Mouse (Mus musculus) liver, postnatal 0 days (tissue): ENCODE measurements around the gene Cep126. TPM values are rescaled to one million over a fixed set of nuclear protein-coding genes. Genes with fewer than 3 reads are reported as not detected.

Source experiments
- ATAC-seq: fragments of 200-750 bp; cut with Nextera tagmentation; 2 replicates; pipeline ENCODE4 v1.8.0; 2017; ENCODE audit warnings: mild to moderate bottlenecking, moderate library complexity
- DNase-seq: peaks from one replicate; pipeline ENCODE4 v3.0.0-alpha.2; 2016
- H3K27ac ChIP-seq: fragments of 300-500 bp; sonication (generic); 2 replicates; pipeline ENCODE4 v1.5.1; 2014; ENCODE audit warnings: antibody characterized with exemption, moderate library complexity, mild to moderate bottlenecking, low read depth
- H3K27me3 ChIP-seq: fragments of 300-500 bp; sonication (generic); 2 replicates; pipeline ENCODE4 v1.6.1; 2014; ENCODE audit warnings: low read length, control low read depth, mixed read lengths; ENCODE audit not compliant: insufficient read depth
- H3K36me3 ChIP-seq: fragments of 300-500 bp; sonication (generic); replicated peaks from 2 replicates; pipeline ENCODE4 v1.6.1; 2014; ENCODE audit warnings: mild to moderate bottlenecking, control low read depth, low read length, moderate library complexity, mixed read lengths; ENCODE audit not compliant: insufficient read depth
- H3K4me1 ChIP-seq: fragments of 300-500 bp; sonication (generic); 2 replicates; pipeline ENCODE4 v1.6.1; 2014; ENCODE audit warnings: antibody characterized with exemption, mild to moderate bottlenecking, control low read depth; ENCODE audit not compliant: insufficient read depth
- H3K4me2 ChIP-seq: fragments of 300-500 bp; sonication (generic); 2 replicates; pipeline ENCODE4 v1.6.1; 2014; ENCODE audit warnings: low read depth, mild to moderate bottlenecking, low read length, moderate library complexity, mixed read lengths
- H3K4me3 ChIP-seq: fragments of 300-500 bp; sonication (generic); 2 replicates; pipeline ENCODE4 v1.5.1; 2014; ENCODE audit warnings: low read depth, low read length
- H3K9ac ChIP-seq: fragments of 300-500 bp; sonication (generic); replicated peaks from 2 replicates; pipeline ENCODE4 v1.6.1; 2014; ENCODE audit warnings: mild to moderate bottlenecking, moderate library complexity
- H3K9me3 ChIP-seq: fragments of 300-500 bp; sonication (generic); 2 replicates; pipeline ENCODE4 v1.6.1; 2016; ENCODE audit warnings: mild to moderate bottlenecking, control low read depth, low read length, mixed read lengths
- CTCF ChIP-seq: sonication (generic); IDR thresholded peaks from 2 replicates; pipeline ENCODE4 v1.5.1; 2016; ENCODE audit warnings: antibody characterized with exemption, low read depth
- EP300 ChIP-seq: IDR thresholded peaks from 2 replicates; pipeline ENCODE4 v1.6.1; 2016; ENCODE audit warnings: antibody characterized with exemption, low read depth, mild to moderate bottlenecking
- WGBS: fragments of 180-500 bp; shearing (Covaris S2); extraction: QIAGEN DNeasy Blood & Tissue Kit; methylation state at CpG from one replicate; pipeline ENCODE4 v1.1.7; 2014; ENCODE audit not compliant: insufficient replicate concordance; 5-methylcytosine and 5-hydroxymethylcytosine counted together
- polyA plus RNA-seq: library from polyadenylated mRNA; unstranded; fragments of >200 nt; fragmentation: Nextera tagmentation; extraction: Ambion mirVana; gene quantifications from 2 replicates; pipeline ENCODE4 v1.2.1, GENCODE M21; 2015

The Cep126 gene
- polyA plus RNA-seq, 1 experiment from 2014 or later: 0.12 TPM

- 16% methylated on average over 1 of the region's 1 CpGs for WGBS
- TF ChIP-seq EP300 (no peak), CTCF (no peak)
- Histone ChIP-seq H3K9ac (no peak overlapping the region), H3K27me3 (no peaks in the 10 kb centered on the region), H3K4me3 (no peak overlapping the region), H3K36me3 (no peaks in the 10 kb centered on the region), H3K27ac (no peak overlapping the region), H3K9me3 (no peaks in the 10 kb centered on the region), H3K4me1 (no peaks in the 10 kb centered on the region), H3K4me2 (no peak overlapping the region)
- ATAC-seq (no peak), DNase-seq (no peak)
Measured at GRCm38 (mm10) chr9:8054831-8055230, 79.3 kb downstream of the Cep126 start.

- H3K4me1 ChIP-seq: peaks cover 9% of the 10 kb centered on the region; the same call in 1 of the 2 replicates
- 0 out of 2 replicates have a peak overlapping the region, but pooled peaks have one; percentile 4 for H3K27ac ChIP-seq
- peak overlapping the region; percentile 88 for H3K4me2 ChIP-seq
- no peaks in the 10 kb centered on the region for H3K36me3 ChIP-seq
- ATAC-seq (0 out of 2 replicates have a peak, but pooled peaks have one; percentile 9), DNase-seq (no peak)
- H3K27me3 ChIP-seq: no peaks in the 10 kb centered on the region
- WGBS: 22% methylated on average over 5 of the region's 5 CpGs
- H3K9ac ChIP-seq: no peak overlapping the region
- TF ChIP-seq CTCF: no peak
- no peak for TF ChIP-seq EP300
- no peaks in the 10 kb centered on the region for H3K9me3 ChIP-seq
- peak overlapping the region; percentile 70 for H3K4me3 ChIP-seq
Measured at GRCm38 (mm10) chr9:8043044-8043387, 91.1 kb downstream of the Cep126 start.

- H3K4me2 ChIP-seq: peak within 1 kb of the TSS; percentile 88
- H3K9me3 ChIP-seq: no peaks in the 10 kb centered on the region
- no peaks in the 10 kb centered on the region for H3K36me3 ChIP-seq
- DNase-seq (peak; percentile 92), ATAC-seq (peak; percentile 96)
- H3K4me3 ChIP-seq: peak within 1 kb of the TSS; percentile 70
- peaks cover 9% of the 10 kb centered on the region; the same call in 1 of the 2 replicates for H3K4me1 ChIP-seq
- H3K27ac ChIP-seq: 0 out of 2 replicates have a peak within 1 kb of the TSS, but pooled peaks have one; percentile 29
- no peak for TF ChIP-seq EP300
- no peak for TF ChIP-seq CTCF
- WGBS: 1% methylated on average over 39 of the region's 39 CpGs
- H3K27me3 ChIP-seq: no peaks in the 10 kb centered on the region
- H3K9ac ChIP-seq: peak within 1 kb of the TSS; percentile 60
Measured at GRCm38 (mm10) chr9:8042338-8043043, 91.6 kb downstream of the Cep126 start, which contains the start of gene Cfap300. Gene Cfap300, minus strand, starts transcription at chr9:8042823.

GRCm38 (mm10) chr9:8035546-8035945, 98.5 kb downstream of the Cep126 start:
- ATAC-seq (no peak), DNase-seq (peak; percentile 19)
- 24% methylated on average over 7 of the region's 7 CpGs for WGBS

GRCm38 (mm10) chr9:8035091-8035490, 99.0 kb downstream of the Cep126 start:
- WGBS: 48% methylated on average over 4 of the region's 4 CpGs
- H3K9me3 ChIP-seq: no peaks in the 10 kb centered on the region
- H3K27me3 ChIP-seq: no peaks in the 10 kb centered on the region
- H3K4me3 ChIP-seq: no peak overlapping the region
- TF ChIP-seq EP300 (no peak), CTCF (no peak)
- H3K27ac ChIP-seq: no peak overlapping the region
- peaks cover 2% of the 10 kb centered on the region; the same call in 1 of the 2 replicates for H3K4me1 ChIP-seq
- no peaks in the 10 kb centered on the region for H3K36me3 ChIP-seq
- no peak overlapping the region for H3K4me2 ChIP-seq
- ATAC-seq (no peak), DNase-seq (no peak)
- no peak overlapping the region for H3K9ac ChIP-seq

More at GRCm38 (mm10) chr9:8035546-8035945, 98.5 kb downstream of the Cep126 start:
- TF ChIP-seq CTCF: no peak
- TF ChIP-seq EP300: no peak
- Histone ChIP-seq H3K27ac (no peak overlapping the region), H3K27me3 (no peaks in the 10 kb centered on the region), H3K9ac (no peak overlapping the region), H3K4me3 (no peak overlapping the region), H3K9me3 (no peaks in the 10 kb centered on the region), H3K4me2 (no peak overlapping the region), H3K36me3 (no peaks in the 10 kb centered on the region), H3K4me1 (peaks cover 2% of the 10 kb centered on the region; the same call in 1 of the 2 replicates)

- Histone ChIP-seq H3K27ac (no peak overlapping the region), H3K9ac (no peak overlapping the region), H3K36me3 (no peaks in the 10 kb centered on the region), H3K9me3 (no peaks in the 10 kb centered on the region), H3K4me2 (no peak overlapping the region), H3K27me3 (no peaks in the 10 kb centered on the region), H3K4me3 (no peak overlapping the region), H3K4me1 (peaks cover 2% of the 10 kb centered on the region; the same call in 1 of the 2 replicates)
- WGBS: 31% methylated on average over 1 of the region's 1 CpGs
- no peak for ATAC-seq
- TF ChIP-seq EP300 (no peak), CTCF (no peak)
- no peak for DNase-seq
Measured at GRCm38 (mm10) chr9:8034143-8034542, 100.0 kb downstream of the Cep126 start.
